Mouse (Mus musculus): ENCODE results near the gene Il27ra.

DNA sequence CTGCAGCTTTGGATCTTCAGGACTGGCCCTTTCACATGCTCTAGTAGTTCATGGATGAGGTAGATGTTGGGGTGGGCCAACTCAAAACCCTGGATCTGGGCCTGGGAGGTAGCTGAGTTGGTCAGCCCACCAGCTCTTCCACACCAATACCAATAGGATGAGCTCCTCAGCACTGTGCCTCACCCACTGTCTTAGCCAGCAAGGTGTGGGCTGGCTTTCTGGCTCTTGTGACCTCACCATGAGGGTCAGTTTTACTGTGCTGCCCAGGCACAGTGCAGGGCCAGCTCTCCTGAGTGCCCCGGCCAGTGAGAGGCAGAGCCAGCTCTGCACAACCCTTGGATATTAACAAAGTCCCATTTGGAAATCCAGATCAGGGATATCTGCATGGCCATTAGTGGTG lies 15.4 kb upstream of the Il27ra start:
- TF ChIP-seq TAL1 (conservative IDR thresholded peaks at IDR 0.05; ENCODE audit: low read depth, low read length) (no peak), CTCF (IDR thresholded peaks at IDR 0.05; ENCODE audit: low read depth, low read length) (no peak), GATA1 (IDR thresholded peaks at IDR 0.05; ENCODE audit: borderline replicate concordance, low read length) (no peak), POLR2AphosphoS5 (IDR thresholded peaks at IDR 0.05; ENCODE audit: insufficient replicate concordance, low read depth, low read length) (no peak), GATA2 (IDR thresholded peaks at IDR 0.05; ENCODE audit: borderline replicate concordance, low read depth, low read length) (no peak)
